Mouse (Mus musculus) limb, embryonic 11.5 days (tissue): Measurements from ENCODE around the gene Slc15a4. TPM values are rescaled to one million over a fixed set of nuclear protein-coding genes. Genes with fewer than 3 reads are reported as not detected.

ENCODE experiments used
- ATAC-seq: fragments of 200-750 bp; cut with Nextera tagmentation; 2 replicates; pipeline ENCODE4 v1.8.0; 2017; ENCODE audit warnings: low read depth; ENCODE audit not compliant: insufficient number of reproducible peaks, low FRiP score, low TSS enrichment
- DNase-seq: peaks from one replicate; pipeline ENCODE4 v3.0.0-alpha.2; 2015; ENCODE audit warnings: low spot score
- H3K27ac ChIP-seq: fragments of 300-500 bp; sonication (generic); replicated peaks from 2 replicates; pipeline ENCODE4 v1.5.1; 2014; ENCODE audit warnings: low read depth, mild to moderate bottlenecking, low read length
- H3K27me3 ChIP-seq: fragments of 300-500 bp; sonication (generic); 2 replicates; pipeline ENCODE4 v1.6.1; 2014; ENCODE audit warnings: mild to moderate bottlenecking, low read length, mixed read lengths; ENCODE audit not compliant: control insufficient read depth, insufficient read depth
- H3K36me3 ChIP-seq: fragments of 300-500 bp; sonication (generic); 2 replicates; pipeline ENCODE4 v1.6.1; 2014; ENCODE audit warnings: mild to moderate bottlenecking, low read length, moderate library complexity, mixed read lengths; ENCODE audit not compliant: control insufficient read depth, insufficient read depth
- H3K4me1 ChIP-seq: fragments of 300-500 bp; sonication (generic); 2 replicates; pipeline ENCODE4 v1.6.1; 2014; ENCODE audit warnings: low read length, mixed read lengths; ENCODE audit not compliant: control insufficient read depth, insufficient read depth
- H3K4me2 ChIP-seq: fragments of 300-500 bp; sonication (generic); 2 replicates; pipeline ENCODE4 v1.6.1; 2014; ENCODE audit warnings: low read depth, mild to moderate bottlenecking, moderate library complexity; ENCODE audit not compliant: severe bottlenecking
- H3K4me3 ChIP-seq: fragments of 300-500 bp; sonication (generic); 2 replicates; pipeline ENCODE4 v1.5.1; 2014; ENCODE audit warnings: low read depth, low read length
- H3K9ac ChIP-seq: fragments of 300-500 bp; sonication (generic); 2 replicates; pipeline ENCODE4 v1.6.1; 2014; ENCODE audit warnings: mild to moderate bottlenecking, low read length
- H3K9me3 ChIP-seq: fragments of 300-500 bp; sonication (generic); 2 replicates; pipeline ENCODE4 v1.6.1; 2016; ENCODE audit warnings: low read length; ENCODE audit not compliant: control insufficient read depth
- WGBS: fragments of 180-500 bp; shearing (Covaris S2); extraction: QIAGEN DNeasy Blood & Tissue Kit; methylation state at CpG from one replicate; pipeline ENCODE4 v1.1.7; 2014; 5-methylcytosine and 5-hydroxymethylcytosine counted together
- polyA plus RNA-seq: library from polyadenylated mRNA; unstranded; fragments of >200 nt; fragmentation: Nextera tagmentation; extraction: Ambion mirVana; gene quantifications from 2 replicates; pipeline ENCODE4 v1.2.1, GENCODE M21; 2014

Slc15a4 gene
- polyA plus RNA-seq, 1 experiment from 2014 or later: 22.4 TPM

DNA sequence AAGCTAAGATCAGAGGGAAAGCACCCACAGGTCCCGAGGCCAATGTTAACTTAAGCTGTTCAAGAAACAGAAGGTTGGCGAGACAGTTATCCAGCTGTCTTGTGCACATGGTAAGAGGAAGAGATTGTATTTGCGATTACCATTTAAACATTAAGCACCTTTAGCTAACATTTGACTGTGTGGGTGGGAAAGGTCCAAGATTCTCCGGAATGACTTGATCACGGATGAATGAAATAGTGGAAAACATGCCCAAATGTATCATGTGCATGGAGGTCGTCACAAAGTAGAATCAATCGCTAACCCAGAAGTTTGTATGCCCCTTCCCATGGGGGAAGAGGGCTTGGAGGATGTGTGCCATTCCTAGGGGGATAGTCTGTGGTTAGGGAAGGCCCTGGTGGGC, 969 bp upstream of the Slc15a4 start:
- Histone ChIP-seq H3K36me3 (no peaks in the 10 kb centered on the region), H3K27ac (no peak overlapping the region), H3K4me2 (no peak overlapping the region), H3K4me1 (no peaks in the 10 kb centered on the region), H3K9ac (no peak overlapping the region), H3K4me3 (no peak overlapping the region), H3K9me3 (no peaks in the 10 kb centered on the region), H3K27me3 (0 out of 2 replicates have a peak, but pooled peaks cover 2% of the 10 kb centered on the region)
- no peak for DNase-seq
- WGBS: 90% methylated on average over 7 of the region's 7 CpGs
- ATAC-seq: no peak

GRCm38 (mm10) chr5:127633188-127633587, 491 bp upstream of the Slc15a4 start:
- H3K27ac ChIP-seq: no peak overlapping the region

DNA sequence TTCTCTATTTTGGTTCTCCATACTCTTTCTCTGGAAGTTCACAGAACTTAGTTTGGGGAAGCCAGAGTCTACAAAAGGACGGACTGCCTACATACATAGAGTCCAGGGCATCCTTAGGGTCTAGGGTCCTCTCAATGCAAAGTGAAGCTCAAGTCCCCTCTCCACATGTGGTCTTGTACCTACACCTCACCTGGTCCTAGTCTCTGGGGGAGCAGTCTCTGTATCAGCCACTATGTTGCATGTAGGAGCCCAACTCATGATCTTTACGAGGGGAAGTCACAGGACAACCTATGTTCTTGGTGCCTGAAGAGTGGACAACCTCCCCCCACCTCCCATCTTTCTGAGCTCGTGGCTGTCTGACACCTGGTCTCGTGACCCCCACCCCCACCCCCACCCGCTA, 1.0 kb downstream of the Slc15a4 start:
- DNase-seq (peak; percentile 23), ATAC-seq (peak; percentile 27; the same call in 1 of the 2 replicates)
- no peaks in the 10 kb centered on the region for H3K4me1 ChIP-seq
- peak overlapping the region; percentile 44 for H3K4me3 ChIP-seq
- no peak overlapping the region for H3K9ac ChIP-seq
- no peaks in the 10 kb centered on the region for H3K9me3 ChIP-seq
- WGBS: 16% methylated on average over 5 of the region's 5 CpGs
- H3K4me2 ChIP-seq: peak overlapping the region; percentile 98
- H3K27me3 ChIP-seq: 0 out of 2 replicates have a peak, but pooled peaks cover 2% of the 10 kb centered on the region
- H3K27ac ChIP-seq: no peak overlapping the region
- no peaks in the 10 kb centered on the region for H3K36me3 ChIP-seq

More at GRCm38 (mm10) chr5:127633188-127633587, 491 bp upstream of the Slc15a4 start:
- H3K36me3 ChIP-seq: no peaks in the 10 kb centered on the region
- ATAC-seq: no peak
- 0 out of 2 replicates have a peak, but pooled peaks cover 2% of the 10 kb centered on the region for H3K27me3 ChIP-seq
- H3K4me3 ChIP-seq: peak overlapping the region; percentile 44
- peak overlapping the region; percentile 98 for H3K4me2 ChIP-seq
- DNase-seq: no peak
- WGBS: 28% methylated on average over 4 of the region's 4 CpGs
- no peaks in the 10 kb centered on the region for H3K4me1 ChIP-seq
- no peaks in the 10 kb centered on the region for H3K9me3 ChIP-seq
- H3K9ac ChIP-seq: no peak overlapping the region

DNA sequence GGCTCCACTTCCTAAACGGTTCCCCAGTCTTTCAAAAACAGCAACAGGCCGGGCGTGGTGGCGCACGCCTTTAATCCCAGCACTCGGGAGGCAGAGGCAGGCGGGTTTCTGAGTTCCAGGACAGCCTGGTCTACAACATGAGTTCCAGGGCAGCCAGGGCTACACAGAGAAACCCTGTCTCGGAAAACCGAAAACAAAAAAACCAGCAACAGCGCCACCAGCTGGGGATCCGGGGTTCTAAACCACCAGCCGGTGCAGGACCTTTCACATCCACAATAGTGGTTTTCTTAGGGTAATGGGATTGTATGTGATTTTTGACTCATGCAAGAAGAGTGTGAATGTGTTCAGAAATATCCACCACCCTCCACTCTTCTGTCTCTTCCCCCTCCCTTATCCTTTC, 5.5 kb downstream of the Slc15a4 start:
- no peak overlapping the region for H3K27ac ChIP-seq
- H3K27me3 ChIP-seq: 0 out of 2 replicates have a peak, but pooled peaks cover 2% of the 10 kb centered on the region
- H3K36me3 ChIP-seq: no peaks in the 10 kb centered on the region
- DNase-seq (no peak), ATAC-seq (no peak)
- no peak overlapping the region for H3K4me3 ChIP-seq
- no peaks in the 10 kb centered on the region for H3K4me1 ChIP-seq
- 87% methylated on average over 12 of the region's 12 CpGs for WGBS
- no peaks in the 10 kb centered on the region for H3K9me3 ChIP-seq
- no peak overlapping the region for H3K4me2 ChIP-seq
- no peak overlapping the region for H3K9ac ChIP-seq

DNA sequence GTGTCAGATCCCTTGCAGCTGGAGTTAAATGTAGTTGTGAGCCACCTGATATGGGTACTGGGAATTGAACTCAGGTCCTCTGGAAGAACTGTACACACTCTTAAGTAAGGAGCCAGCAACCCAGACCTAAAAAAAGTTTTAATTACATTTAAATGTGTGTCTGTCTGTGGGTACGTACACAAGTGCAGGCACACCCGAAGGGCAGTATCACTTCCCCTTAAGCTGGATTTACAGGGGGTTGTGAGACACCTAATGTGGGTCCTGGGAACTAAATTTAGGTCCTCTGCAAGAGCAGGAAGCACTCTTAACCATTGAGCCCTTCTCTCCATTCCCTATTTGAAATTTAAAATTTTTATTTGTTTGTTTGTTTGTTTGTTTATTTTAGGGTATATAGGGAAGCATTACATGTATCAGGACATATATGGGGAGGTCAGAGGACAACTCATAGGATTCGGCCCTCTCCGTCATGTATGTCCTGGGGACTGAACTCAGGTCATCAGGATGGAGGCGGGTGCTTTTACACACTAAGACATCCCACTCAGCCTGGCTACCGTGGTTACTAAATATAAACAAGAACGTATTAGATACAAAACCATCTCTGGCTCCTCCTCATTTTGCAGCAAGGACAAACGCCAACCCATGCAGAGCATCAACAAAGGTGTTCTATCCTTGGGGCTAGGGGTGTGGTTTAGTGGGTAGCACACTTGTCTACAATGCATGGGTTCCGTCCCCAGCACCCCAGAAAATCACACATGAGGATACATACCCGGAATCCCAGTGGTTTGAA, 8.1 kb downstream of the Slc15a4 start:
- DNase-seq: no peak
- no peaks in the 10 kb centered on the region for H3K27me3 ChIP-seq
- H3K4me2 ChIP-seq: no peak overlapping the region
- H3K9me3 ChIP-seq: no peaks in the 10 kb centered on the region
- no peak overlapping the region for H3K27ac ChIP-seq
- no peaks in the 10 kb centered on the region for H3K4me1 ChIP-seq
- WGBS: 88% methylated on average over 10 of the region's 10 CpGs
- ATAC-seq: no peak
- H3K36me3 ChIP-seq: no peaks in the 10 kb centered on the region
- no peak overlapping the region for H3K4me3 ChIP-seq
- no peak overlapping the region for H3K9ac ChIP-seq

DNA sequence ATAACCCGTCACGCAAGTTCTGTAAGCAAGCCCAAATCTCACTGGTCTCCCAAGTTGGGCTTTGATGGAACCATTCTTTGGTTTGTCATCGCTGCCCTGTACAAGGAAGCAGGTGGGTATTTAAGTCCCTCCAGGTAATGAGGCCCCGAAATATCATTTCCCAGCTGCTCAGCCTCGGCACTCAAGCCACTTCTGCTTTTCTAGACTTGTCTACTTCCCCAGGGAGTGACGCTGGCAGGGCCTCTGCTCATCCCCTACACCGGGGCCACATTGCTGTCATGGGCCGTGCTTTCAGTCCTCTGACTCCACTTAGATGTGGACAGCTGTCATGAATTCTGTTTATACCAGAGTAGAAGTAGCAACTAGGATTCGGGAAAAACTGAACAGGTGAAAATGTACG, 11.6 kb downstream of the Slc15a4 start:
- Histone ChIP-seq H3K9ac (no peak overlapping the region), H3K4me1 (peaks cover 1% of the 10 kb centered on the region), H3K27me3 (no peaks in the 10 kb centered on the region), H3K36me3 (no peaks in the 10 kb centered on the region), H3K4me3 (no peak overlapping the region), H3K27ac (no peak overlapping the region), H3K9me3 (no peaks in the 10 kb centered on the region), H3K4me2 (no peak overlapping the region)
- WGBS: 78% methylated on average over 10 of the region's 10 CpGs
- ATAC-seq (no peak), DNase-seq (no peak)

DNA sequence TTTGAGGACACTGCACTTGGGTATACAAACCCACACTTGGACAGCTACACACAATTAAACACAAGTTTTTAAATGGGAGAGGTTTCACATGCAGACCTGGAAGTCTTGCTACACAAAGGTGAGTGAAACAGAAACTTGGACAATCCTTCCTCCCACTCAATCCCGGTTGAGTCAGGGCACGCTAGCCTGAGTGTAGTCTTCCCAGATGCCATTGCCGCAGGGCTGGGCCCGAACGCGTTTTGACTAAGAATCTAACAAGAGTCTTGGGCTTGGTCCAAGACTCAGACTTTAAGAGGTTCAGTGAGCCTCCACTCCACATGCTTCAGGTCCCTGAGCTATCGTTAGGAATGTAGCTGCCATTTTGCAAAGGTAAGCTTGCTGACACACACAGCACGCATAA, 12.3 kb downstream of the Slc15a4 start:
- 84% methylated on average over 8 of the region's 8 CpGs for WGBS
- H3K27ac ChIP-seq: no peak overlapping the region
- no peak overlapping the region for H3K9ac ChIP-seq
- no peaks in the 10 kb centered on the region for H3K9me3 ChIP-seq
- no peak for DNase-seq
- no peaks in the 10 kb centered on the region for H3K27me3 ChIP-seq
- no peak overlapping the region for H3K4me2 ChIP-seq
- H3K4me3 ChIP-seq: no peak overlapping the region
- peaks cover 6% of the 10 kb centered on the region for H3K4me1 ChIP-seq
- H3K36me3 ChIP-seq: no peaks in the 10 kb centered on the region
- ATAC-seq: no peak

GRCm38 (mm10) chr5:127618834-127619233, 13.9 kb downstream of the Slc15a4 start:
- Histone ChIP-seq H3K9ac (no peak overlapping the region), H3K4me1 (peaks cover 6% of the 10 kb centered on the region), H3K36me3 (no peaks in the 10 kb centered on the region), H3K27ac (no peak overlapping the region), H3K9me3 (no peaks in the 10 kb centered on the region), H3K4me3 (no peak overlapping the region), H3K4me2 (no peak overlapping the region), H3K27me3 (no peaks in the 10 kb centered on the region)
- WGBS: 80% methylated on average over 3 of the region's 3 CpGs
- no peak for DNase-seq
- no peak for ATAC-seq
